Mouse (Mus musculus) adrenal gland, postnatal 10 days (tissue): ENCODE measurements around the gene Ano4. TPM values are rescaled to one million over a fixed set of nuclear protein-coding genes. Genes with fewer than 3 reads are reported as not detected.

Source experiments
- total RNA-seq, 2 experiments: library from RNA; stranded (reverse); gene quantifications; 2 replicates each; pipeline ENCODE4 v1.2.3; 2021

Gene Ano4
- total RNA-seq, 2 experiments from 2014 or later = 0.90 to 1.6 TPM

Other genes with a start within 250 kb of the Ano4 start
- 10 to 100 TPM in 1 of 2 experiments, 1 to 10 TPM in 1; 6.8 to 13.3 TPM for gene Gas2l3, start 99.2 kb upstream of the Ano4 start, total RNA-seq
- 10 to 100 TPM; 14.5 to 19.2 TPM for gene Nr1h4, start 188.8 kb upstream of the Ano4 start, total RNA-seq